12 mouse cellular contexts compared by ENCODE assay signal in the genomic region with DNA sequence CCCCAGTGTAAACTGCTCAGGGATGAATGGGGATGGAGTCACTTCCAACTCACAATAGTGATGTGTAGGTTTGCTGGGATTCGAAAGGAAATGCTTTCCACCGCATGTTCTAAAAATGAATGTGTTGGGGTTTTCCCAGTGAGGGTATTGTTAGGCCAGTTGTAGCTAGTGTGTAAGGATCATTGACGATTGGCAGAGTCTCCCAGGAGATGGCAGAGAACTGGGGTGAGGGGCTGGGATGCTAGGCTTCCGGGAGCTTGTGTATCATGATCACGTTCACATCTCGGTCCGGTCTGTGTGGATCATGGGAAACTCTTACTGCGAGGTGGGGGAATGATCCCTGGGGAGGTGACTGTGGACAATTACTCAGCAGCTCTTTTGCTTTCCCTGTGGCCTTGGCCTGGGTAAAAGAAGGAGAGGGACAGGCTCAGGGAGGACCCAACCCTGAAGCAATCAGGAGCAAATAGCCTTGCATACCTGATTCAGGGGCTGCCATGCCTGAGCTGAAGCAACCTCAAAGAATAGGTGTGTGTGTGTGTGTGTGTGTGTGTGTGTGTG. TPM values are rescaled to one million over a fixed set of nuclear protein-coding genes. Genes with fewer than 3 reads are reported as not detected.
DNase-seq lines count a peak whose midpoint lies in the region; ATAC-seq and TF ChIP-seq lines count a peak whose summit lies in the region.
"Had no signal": no experiment of that assay in that cellular context is flagged by ENCODE, and none has a peak within 500 bp of the region (broad histone marks: within the 10 kb centered on the region; RNA-seq: fewer than 3 reads in every experiment).

No protein-coding gene starts in this region.

- intact Hi-C loops in gastrocnemius, adult 2 months (cut with DNase I) = no loop called here

- H3K4me3 ChIP-seq in heart, embryonic 15.5 days = no peak overlapping the region
- no peak overlapping the region for H3K4me3 ChIP-seq in heart, embryonic 12.5 days
- no peak overlapping the region for H3K4me3 ChIP-seq in embryonic facial prominence, embryonic 11.5 days (ENCODE audit: low read depth, low read length)
- H3K4me3 ChIP-seq in hindbrain, embryonic 15.5 days = no peak overlapping the region
- H3K4me3 ChIP-seq in midbrain, embryonic 16.5 days (ENCODE audit: low read depth, low read length) = no peak overlapping the region
- no peak overlapping the region for H3K4me3 ChIP-seq in gastrocnemius, adult 2 months
- H3K4me3 ChIP-seq: heart, embryonic 13.5 days; megakaryocyte, embryonic 14.5 days had no signal

- no peak overlapping the region for H3K9ac ChIP-seq in heart, embryonic 15.5 days
- no peak overlapping the region for H3K9ac ChIP-seq in heart, embryonic 12.5 days
- no peak overlapping the region for H3K9ac ChIP-seq in embryonic facial prominence, embryonic 11.5 days (replicated peaks; ENCODE audit: low read length)
- no peak overlapping the region for H3K9ac ChIP-seq in hindbrain, embryonic 15.5 days
- H3K9ac ChIP-seq in midbrain, embryonic 16.5 days (ENCODE audit: low read depth, low read length) = no peak overlapping the region
- H3K9ac ChIP-seq: liver, embryonic 14.5 days had no signal

- no peak overlapping the region for H3K4me2 ChIP-seq in heart, embryonic 15.5 days
- no peak overlapping the region for H3K4me2 ChIP-seq in heart, embryonic 12.5 days
- no peak overlapping the region for H3K4me2 ChIP-seq in embryonic facial prominence, embryonic 11.5 days (ENCODE audit: low read depth, low read length)
- no peak overlapping the region for H3K4me2 ChIP-seq in hindbrain, embryonic 15.5 days
- no peak overlapping the region for H3K4me2 ChIP-seq in midbrain, embryonic 16.5 days (ENCODE audit: low read length)

- ATAC-seq in heart, embryonic 15.5 days (replicated peaks; ENCODE audit: insufficient number of reproducible peaks, insufficient read depth, low FRiP score, low read depth) = peak; percentile 19; the same call in 1 of the 2 replicates
- ATAC-seq in heart, embryonic 12.5 days (ENCODE audit: insufficient number of reproducible peaks, low FRiP score) = no peak
- ATAC-seq in embryonic facial prominence, embryonic 11.5 days (replicated peaks; ENCODE audit: insufficient number of reproducible peaks, low FRiP score, low TSS enrichment, low read depth) = peak; percentile 17
- peak; percentile 27; the same call in 1 of the 2 replicates for ATAC-seq in hindbrain, embryonic 15.5 days (ENCODE audit: low FRiP score, low read depth)
- peak; percentile 40 for ATAC-seq in midbrain, embryonic 16.5 days

- no peaks in the 10 kb centered on the region for H3K27me3 ChIP-seq in heart, embryonic 15.5 days
- 0 out of 2 replicates have a peak, but pooled peaks cover 3% of the 10 kb centered on the region for H3K27me3 ChIP-seq in heart, embryonic 12.5 days (replicated peaks)
- no peaks in the 10 kb centered on the region for H3K27me3 ChIP-seq in embryonic facial prominence, embryonic 11.5 days (ENCODE audit: control insufficient read depth, insufficient read depth, low read length)
- no peaks in the 10 kb centered on the region for H3K27me3 ChIP-seq in hindbrain, embryonic 15.5 days
- no peaks in the 10 kb centered on the region for H3K27me3 ChIP-seq in midbrain, embryonic 16.5 days (ENCODE audit: control insufficient read depth, insufficient read depth, low read depth, low read length)

- peaks cover 19% of the 10 kb centered on the region for H3K4me1 ChIP-seq in heart, embryonic 15.5 days (replicated peaks)
- H3K4me1 ChIP-seq in heart, embryonic 12.5 days (replicated peaks) = peaks cover 17% of the 10 kb centered on the region
- H3K4me1 ChIP-seq in embryonic facial prominence, embryonic 11.5 days (ENCODE audit: control insufficient read depth, insufficient read depth, low read length) = 0 out of 2 replicates have a peak, but pooled peaks cover 6% of the 10 kb centered on the region
- peaks cover 21% of the 10 kb centered on the region for H3K4me1 ChIP-seq in hindbrain, embryonic 15.5 days (replicated peaks)
- peaks cover 17% of the 10 kb centered on the region for H3K4me1 ChIP-seq in midbrain, embryonic 16.5 days (ENCODE audit: control insufficient read depth, insufficient read depth, low read length)

- no peaks in the 10 kb centered on the region for H3K9me3 ChIP-seq in heart, embryonic 15.5 days (replicated peaks)
- H3K9me3 ChIP-seq in heart, embryonic 12.5 days (replicated peaks) = no peaks in the 10 kb centered on the region
- no peaks in the 10 kb centered on the region for H3K9me3 ChIP-seq in embryonic facial prominence, embryonic 11.5 days (replicated peaks; ENCODE audit: control insufficient read depth, low read length)
- H3K9me3 ChIP-seq in hindbrain, embryonic 15.5 days = no peaks in the 10 kb centered on the region
- H3K9me3 ChIP-seq in midbrain, embryonic 16.5 days (replicated peaks; ENCODE audit: control insufficient read depth, low read length, poor library complexity, severe bottlenecking) = no peaks in the 10 kb centered on the region
- H3K9me3 ChIP-seq: heart, embryonic 13.5 days had no signal

- DNase-seq in embryonic facial prominence, embryonic 11.5 days (ENCODE audit: low spot score) = no peak
- no peak for DNase-seq in left cerebral cortex, adult 18-20 months (ENCODE audit: low spot score in 2 of 2)
- no peak for DNase-seq in gastrocnemius, postnatal 25 days
- no peak for DNase-seq in gastrocnemius, adult 2 months
- DNase-seq: cerebellum, adult 9-11 months had no signal

- H3K27ac ChIP-seq in heart, embryonic 15.5 days = no peak overlapping the region
- no peak overlapping the region for H3K27ac ChIP-seq in heart, embryonic 12.5 days (ENCODE audit: poor library complexity, severe bottlenecking)
- H3K27ac ChIP-seq in embryonic facial prominence, embryonic 11.5 days (replicated peaks; ENCODE audit: low read depth, low read length) = no peak overlapping the region
- peak overlapping the region; percentile 48; the same call in 1 of the 2 replicates for H3K27ac ChIP-seq in hindbrain, embryonic 15.5 days (replicated peaks)
- H3K27ac ChIP-seq in midbrain, embryonic 16.5 days (ENCODE audit: low read length) = peak overlapping the region; percentile 38; the same call in 1 of the 2 replicates
- H3K27ac ChIP-seq in gastrocnemius, adult 2 months = no peak overlapping the region
- H3K27ac ChIP-seq: liver, embryonic 14.5 days had no signal

- no peak for TF ChIP-seq CTCF in gastrocnemius, adult 2 months (IDR thresholded peaks at IDR 0.05)

- WGBS in heart, embryonic 15.5 days = 67% methylated on average over 8 of the region's 8 CpGs
- WGBS in heart, embryonic 12.5 days = 71% methylated on average over 8 of the region's 8 CpGs
- WGBS in embryonic facial prominence, embryonic 11.5 days = 39% methylated on average over 8 of the region's 8 CpGs
- 35% methylated on average over 8 of the region's 8 CpGs for WGBS in hindbrain, embryonic 15.5 days
- 22% methylated on average over 8 of the region's 8 CpGs for WGBS in midbrain, embryonic 16.5 days

- no peaks in the 10 kb centered on the region for H3K36me3 ChIP-seq in heart, embryonic 15.5 days
- H3K36me3 ChIP-seq in heart, embryonic 12.5 days = no peaks in the 10 kb centered on the region
- no peaks in the 10 kb centered on the region for H3K36me3 ChIP-seq in embryonic facial prominence, embryonic 11.5 days (replicated peaks; ENCODE audit: control insufficient read depth, insufficient read depth, low read depth, low read length)
- H3K36me3 ChIP-seq in hindbrain, embryonic 15.5 days = no peaks in the 10 kb centered on the region
- no peaks in the 10 kb centered on the region for H3K36me3 ChIP-seq in midbrain, embryonic 16.5 days (ENCODE audit: control insufficient read depth, insufficient read depth, low read length)
- H3K36me3 ChIP-seq: heart, embryonic 13.5 days had no signal

RNA-seq across cellular contexts. Expression of gene Rgs16, which starts 37.2 kb away (rescaled TPM):
- 5.9 and 6.4 TPM in 2 replicates for polyA plus RNA-seq in heart, embryonic 15.5 days (2015; fragmentation: Nextera tagmentation; extraction: Ambion mirVana)
- 4.7 and 5.2 TPM in 2 replicates for polyA plus RNA-seq in heart, embryonic 12.5 days (2016; fragmentation: Nextera tagmentation; extraction: Ambion mirVana)
- 6.5 and 6.7 TPM in 2 replicates for polyA plus RNA-seq in embryonic facial prominence, embryonic 11.5 days (2014; fragmentation: Nextera tagmentation; extraction: Ambion mirVana)
- polyA plus RNA-seq in hindbrain, embryonic 15.5 days (2015; fragmentation: Nextera tagmentation; extraction: Ambion mirVana) = 12.4 and 17.1 TPM in 2 replicates
- 21.8 and 31.3 TPM in 2 replicates for polyA plus RNA-seq in midbrain, embryonic 16.5 days (2015; fragmentation: Nextera tagmentation; extraction: Ambion mirVana)
- total RNA-seq in left cerebral cortex, adult 18-20 months (2021) = 10 to 100 TPM; 10.3 to 12.6 TPM
- 1 to 10 TPM; 1.1 to 1.6 TPM for total RNA-seq in gastrocnemius, postnatal 25 days (2021)
- 1 to 10 TPM in 1 of 2 experiments, under 1 TPM in 1; 0.59 to 1.8 TPM for total RNA-seq in gastrocnemius, adult 2 months (2021)

RNA-seq across cellular contexts. Expression of gene Rnasel, which starts 46.3 kb away (rescaled TPM):
- 23.4 and 24.3 TPM in 2 replicates for polyA plus RNA-seq in heart, embryonic 15.5 days (2015; fragmentation: Nextera tagmentation; extraction: Ambion mirVana)
- polyA plus RNA-seq in heart, embryonic 12.5 days (2016; fragmentation: Nextera tagmentation; extraction: Ambion mirVana) = 11.8 and 12.8 TPM in 2 replicates
- 14.5 and 15.0 TPM in 2 replicates for polyA plus RNA-seq in embryonic facial prominence, embryonic 11.5 days (2014; fragmentation: Nextera tagmentation; extraction: Ambion mirVana)
- polyA plus RNA-seq in hindbrain, embryonic 15.5 days (2015; fragmentation: Nextera tagmentation; extraction: Ambion mirVana) = 39.5 and 40.1 TPM in 2 replicates
- polyA plus RNA-seq in midbrain, embryonic 16.5 days (2015; fragmentation: Nextera tagmentation; extraction: Ambion mirVana) = 36.2 and 45.6 TPM in 2 replicates
- 10 to 100 TPM; 11.7 to 13.4 TPM for total RNA-seq in left cerebral cortex, adult 18-20 months (2021)
- total RNA-seq in gastrocnemius, postnatal 25 days (2021) = 1 to 10 TPM; 1.5 to 3.2 TPM
- total RNA-seq in gastrocnemius, adult 2 months (2021) = 1 to 10 TPM in 1 of 2 experiments, under 1 TPM in 1; 0.92 to 1.1 TPM

RNA-seq across cellular contexts. Expression of gene Rgs8, which starts 50.1 kb away (rescaled TPM):
- polyA plus RNA-seq in heart, embryonic 15.5 days (2015; fragmentation: Nextera tagmentation; extraction: Ambion mirVana) = 0.19 and 0.24 TPM in 2 replicates
- polyA plus RNA-seq in heart, embryonic 12.5 days (2016; fragmentation: Nextera tagmentation; extraction: Ambion mirVana) = 0.90 and 1.1 TPM in 2 replicates
- 1.9 and 2.6 TPM in 2 replicates for polyA plus RNA-seq in embryonic facial prominence, embryonic 11.5 days (2014; fragmentation: Nextera tagmentation; extraction: Ambion mirVana)
- 21.2 and 21.6 TPM in 2 replicates for polyA plus RNA-seq in hindbrain, embryonic 15.5 days (2015; fragmentation: Nextera tagmentation; extraction: Ambion mirVana)
- polyA plus RNA-seq in midbrain, embryonic 16.5 days (2015; fragmentation: Nextera tagmentation; extraction: Ambion mirVana) = 47.1 and 49.1 TPM in 2 replicates
- total RNA-seq in left cerebral cortex, adult 18-20 months (2021) = 10 to 100 TPM; 60.4 to 61.1 TPM
- total RNA-seq in gastrocnemius, postnatal 25 days (2021) = under 1 TPM in 1 of 2 experiments, not detected in 1; 0.32 TPM
- total RNA-seq in gastrocnemius, adult 2 months (2021) = not detected

Comparison
In these comparisons a context has a peak if more than half of its experiments do, and no peak if none do; other contexts are left out.
1. H3K27ac ChIP-seq: peak in hindbrain, embryonic 15.5 days (single experiment) and midbrain, embryonic 16.5 days (single experiment); none in heart, embryonic 15.5 days (single experiment), heart, embryonic 12.5 days (single experiment), embryonic facial prominence, embryonic 11.5 days (single experiment) and gastrocnemius, adult 2 months (single experiment).